Mouse (Mus musculus) Patski (cell line): ENCODE measurements around the gene Golt1a. TPM values are rescaled to one million over a fixed set of nuclear protein-coding genes. Genes with fewer than 3 reads are reported as not detected.

Source experiments
- ATAC-seq: fragments of 100-300 bp; one replicate; pipeline ENCODE4 v1.8.0; 2021
- CTCF ChIA-PET: fragments of 350-600 bp; sonication (Branson Sonifier 250); formaldehyde crosslinking; loops from one replicate; lab custom pipeline; 2022; ENCODE audit warnings: inconsistent platforms; lab: Charles Lee
- POLR2A ChIA-PET: fragments of 350-600 bp; sonication (Branson Sonifier 250); formaldehyde crosslinking; loops from one replicate; lab custom pipeline; 2022; ENCODE audit warnings: antibody characterized with exemption, inconsistent platforms; lab: Charles Lee
- DNase-seq: peaks from one replicate; pipeline ENCODE4 v3.0.0-alpha.2; 2011; ENCODE audit warnings: low read depth, low spot score
- H3K27me3 ChIP-seq: fragments of 371-371 bp; one replicate; pipeline ENCODE4 v1.5.1; 2021
- CTCF ChIP-seq: fragments of 100-300 bp; IDR thresholded peaks from one replicate; pipeline ENCODE4 v1.5.1; 2021
- in situ Hi-C: fragments of 300-500 bp; cut with MboI; formaldehyde crosslinking; loops from 3 replicates; pipeline ENCODE4 v1.11.1; 2018; ENCODE audit warnings: low pct_unique_long_range_greater_than_20kb, mixed read lengths
- polyA plus RNA-seq: library from polyadenylated mRNA; unstranded; gene quantifications from one replicate; pipeline ENCODE4 v1.2.3, GENCODE M21; 2021

Golt1a gene
- polyA plus RNA-seq, 1 experiment from 2014 or later, result 6.9 TPM

- TF ChIP-seq CTCF, result no peak
- no peak for DNase-seq
- peaks cover 43% of the 10 kb centered on the region for H3K27me3 ChIP-seq
- no peak for ATAC-seq
- ChIA-PET CTCF (no interaction called here), POLR2A (no interaction called here)
- in situ Hi-C loops, result no loop called here
These were observed 51.4 kb downstream of the Golt1a start for GRCm38 (mm10) chr1:133361006-133361405.

- TF ChIP-seq CTCF, result no peak
- DNase-seq (no peak), ATAC-seq (no peak)
- POLR2A ChIA-PET, result no interaction called here
- peaks cover 37% of the 10 kb centered on the region for H3K27me3 ChIP-seq
- CTCF ChIA-PET, result interaction anchor here (1.1 to 2.0 kb wide), 2 partner anchors 50 to 55 kb away, joined by 3 to 5 read pairs; no protein-coding TSS in a partner anchor
- in situ Hi-C loops, result no loop called here
These were observed 52.5 kb downstream of the Golt1a start for GRCm38 (mm10) chr1:133362103-133362502.

- H3K27me3 ChIP-seq, result peaks cover 38% of the 10 kb centered on the region
- in situ Hi-C loops, result no loop called here
These were observed 53.8 kb downstream of the Golt1a start, which contains the start of gene Etnk2 for GRCm38 (mm10) chr1:133363276-133364021. Etnk2 (plus strand) TSS chr1:133363572.

GRCm38 (mm10) chr1:133364022-133364630 lies 54.5 kb downstream of the Golt1a start:
- in situ Hi-C loops, result no loop called here
- ATAC-seq, result no peak
- ChIA-PET CTCF (interaction anchor here (1.2 to 1.5 kb wide), 3 partner anchors 11 to 202 kb away, joined by 3 to 4 read pairs (median 3); no protein-coding TSS in a partner anchor), POLR2A (no interaction called here)
- no peak for DNase-seq
- H3K27me3 ChIP-seq, result peaks cover 45% of the 10 kb centered on the region
- TF ChIP-seq CTCF, result no peak

More at GRCm38 (mm10) chr1:133363276-133364021, 53.8 kb downstream of the Golt1a start, which contains the start of gene Etnk2:
- no peak for DNase-seq
- no peak for TF ChIP-seq CTCF
- ChIA-PET CTCF (interaction anchor here (1.2 to 2.0 kb wide), 4 partner anchors 10 to 201 kb away, joined by 3 to 5 read pairs (median 4); no protein-coding TSS in a partner anchor), POLR2A (no interaction called here)
- peak; percentile 50 for ATAC-seq

- TF ChIP-seq CTCF, result no peak
- in situ Hi-C loops, result no loop called here
- H3K27me3 ChIP-seq, result peaks cover 42% of the 10 kb centered on the region
- POLR2A ChIA-PET, result no interaction called here
- DNase-seq (no peak), ATAC-seq (no peak)
- CTCF ChIA-PET, result no interaction called here
These were observed 55.3 kb downstream of the Golt1a start for GRCm38 (mm10) chr1:133364890-133365289.

GRCm38 (mm10) chr1:133366951-133367605 lies 57.5 kb downstream of the Golt1a start:
- CTCF ChIA-PET, result interaction anchor here (1.1 kb wide), 1 partner anchor 14 kb away, joined by 3 read pairs; no protein-coding TSS in a partner anchor
- no peak for ATAC-seq
- peaks cover 37% of the 10 kb centered on the region for H3K27me3 ChIP-seq
- in situ Hi-C loops, result no loop called here
- no peak for TF ChIP-seq CTCF
- POLR2A ChIA-PET, result no interaction called here
- DNase-seq, result no peak

- ChIA-PET POLR2A (no interaction called here), CTCF (interaction anchor here (1.1 to 1.5 kb wide), 3 partner anchors 10 to 15 kb away, joined by 3 read pairs; no protein-coding TSS in a partner anchor)
- H3K27me3 ChIP-seq, result peaks cover 40% of the 10 kb centered on the region
- DNase-seq (no peak), ATAC-seq (no peak)
- in situ Hi-C loops, result no loop called here
- no peak for TF ChIP-seq CTCF
These were observed 58.2 kb downstream of the Golt1a start for GRCm38 (mm10) chr1:133367606-133368488.

- CTCF ChIA-PET, result interaction anchor here (1.4 to 1.5 kb wide), 2 partner anchors 9 to 12 kb away, joined by 3 read pairs; no protein-coding TSS in a partner anchor
- no peak for ATAC-seq
- POLR2A ChIA-PET, result no interaction called here
- TF ChIP-seq CTCF, result no peak
- in situ Hi-C loops, result no loop called here
- peaks cover 40% of the 10 kb centered on the region for H3K27me3 ChIP-seq
- no peak for DNase-seq
These were observed 59.0 kb downstream of the Golt1a start for GRCm38 (mm10) chr1:133368644-133369043.

GRCm38 (mm10) chr1:133370352-133370751 lies 60.8 kb downstream of the Golt1a start:
- DNase-seq, result no peak
- no peak for TF ChIP-seq CTCF
- in situ Hi-C loops, result no loop called here
- no peak for ATAC-seq
- CTCF ChIA-PET, result interaction anchor here (1.1 to 1.7 kb wide), 2 partner anchors 10 to 17 kb away, joined by 4 to 5 read pairs; no protein-coding TSS in a partner anchor
- POLR2A ChIA-PET, result no interaction called here
- H3K27me3 ChIP-seq, result peaks cover 26% of the 10 kb centered on the region
